Mouse (Mus musculus): Measurements from ENCODE around the gene Pheta1. TPM values are rescaled to one million over a fixed set of nuclear protein-coding genes. Genes with fewer than 3 reads are reported as not detected.

Gene Pheta1
- 1 to 10 TPM; 5.5 to 6.2 TPM for total RNA-seq (2021)
- long read RNA-seq, experiment 1, transcript Pheta1-201 (4 exons, 2,368 nt): major isoform, 7 of 13 reads
- long read RNA-seq, experiment 1, partial matches to known transcripts: 1 of 13 reads
- long read RNA-seq, experiment 1, other reads (novel, unspliced or antisense): 5 of 13 reads
- long read RNA-seq, experiment 2, transcript Pheta1-201 (4 exons, 2,368 nt): major isoform, 12 of 14 reads
- long read RNA-seq, experiment 2, partial matches to known transcripts: 1 of 14 reads
- long read RNA-seq, experiment 2, other reads (novel, unspliced or antisense): 1 of 14 reads

GRCm38 (mm10) chr5:121848743-121849142 is at the start of gene Pheta1:
TSS of gene Pheta1 (plus strand) at chr5:121848984.
- intact Hi-C loops (cut with DNase I; ENCODE audit: low total_unique reads): loop anchor here (10.0 kb wide), 1 partner anchor 54 kb away; no protein-coding TSS in a partner anchor
- peak; percentile 95 for DNase-seq

- DNase-seq: no peak
- intact Hi-C loops (cut with DNase I; ENCODE audit: low total_unique reads): no loop called here
Measured at GRCm38 (mm10) chr5:121807186-121807585, 41.6 kb upstream of the Pheta1 start.

- intact Hi-C loops (cut with DNase I; ENCODE audit: low total_unique reads): no loop called here
- DNase-seq: no peak
Measured at GRCm38 (mm10) chr5:121808202-121808601, 40.6 kb upstream of the Pheta1 start.

- intact Hi-C loops (cut with DNase I; ENCODE audit: low total_unique reads): no loop called here
- DNase-seq: peak; percentile 50
Measured at GRCm38 (mm10) chr5:121809667-121810224, 39.0 kb upstream of the Pheta1 start.

DNA sequence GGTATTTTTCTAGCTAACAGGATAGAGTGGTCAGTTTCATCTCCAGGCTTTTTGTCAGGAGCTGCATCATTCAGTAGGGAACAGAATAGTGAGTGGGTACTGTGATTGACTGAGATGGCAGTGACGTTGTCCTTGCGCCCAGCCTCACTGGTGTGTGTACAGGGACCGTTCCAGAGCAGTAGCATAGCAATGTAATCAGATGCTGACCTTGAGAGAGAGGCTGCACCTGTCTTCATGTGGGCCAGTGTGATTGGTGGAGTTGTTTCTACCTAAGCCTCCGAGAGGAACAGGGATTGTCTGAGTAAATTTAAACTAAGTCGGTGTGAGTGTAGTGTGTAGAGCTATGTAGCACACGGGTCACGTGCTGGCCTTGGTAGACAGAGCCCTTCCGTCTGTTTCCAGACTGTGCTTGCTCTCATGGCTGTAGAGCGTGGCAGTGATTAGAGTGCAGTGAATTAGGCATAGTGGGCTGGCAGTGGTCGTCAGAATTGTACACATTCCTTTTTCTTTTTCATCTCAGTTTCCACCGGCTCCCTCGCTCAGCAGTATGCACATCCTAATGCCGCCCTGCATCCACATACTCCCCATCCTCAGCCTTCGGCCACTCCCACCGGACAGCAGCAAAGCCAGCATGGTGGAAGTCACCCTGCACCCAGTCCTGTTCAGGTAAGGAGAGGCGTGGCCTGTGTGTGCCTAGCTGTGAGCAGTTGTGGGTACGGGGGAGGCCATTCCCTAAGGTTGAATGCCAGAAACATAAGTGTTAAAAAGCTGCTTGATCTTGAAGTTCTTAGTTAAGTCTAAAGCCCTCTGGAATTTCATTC is 38.2 kb upstream of the Pheta1 start:
- no peak for DNase-seq
- intact Hi-C loops (cut with DNase I; ENCODE audit: low total_unique reads): no loop called here

- no peak for DNase-seq
- intact Hi-C loops (cut with DNase I; ENCODE audit: low total_unique reads): no loop called here
Measured at GRCm38 (mm10) chr5:121811485-121811931, 37.3 kb upstream of the Pheta1 start.

DNA sequence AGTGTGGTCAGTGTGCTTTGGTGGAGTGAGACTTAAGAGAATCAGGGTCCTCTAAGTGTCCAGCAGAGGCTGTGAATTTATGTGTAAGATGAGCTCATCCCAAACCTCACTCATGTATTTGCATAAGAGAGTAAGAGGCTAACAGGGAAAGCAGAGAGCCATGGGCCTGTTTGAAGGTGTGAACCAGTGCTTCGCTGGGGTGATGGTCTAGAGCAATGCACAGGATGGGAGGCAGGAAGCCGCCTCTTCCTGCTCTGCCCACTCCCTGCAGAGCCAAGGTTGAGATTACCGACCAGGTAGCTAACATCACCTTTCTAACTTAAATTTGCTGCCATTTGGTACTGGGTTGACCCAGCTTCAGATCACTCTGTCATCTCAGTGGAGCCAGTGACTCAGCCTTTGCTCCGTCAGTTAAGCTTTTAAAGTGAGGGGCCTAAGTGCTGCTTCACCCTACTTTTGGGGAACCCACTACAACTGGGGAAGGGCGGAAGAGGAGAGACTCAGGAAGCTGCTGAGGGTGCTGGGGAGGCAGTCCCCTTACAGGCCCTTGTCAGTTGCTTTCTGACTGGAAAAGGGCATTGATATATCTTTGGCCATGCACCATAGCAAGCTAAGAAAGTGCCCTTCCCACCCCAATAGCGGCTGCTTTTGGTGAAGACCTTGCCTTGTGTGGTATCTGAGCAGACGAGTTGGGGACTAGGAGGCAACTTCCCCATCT is 36.1 kb upstream of the Pheta1 start:
- DNase-seq: no peak
- intact Hi-C loops (cut with DNase I; ENCODE audit: low total_unique reads): no loop called here

- intact Hi-C loops (cut with DNase I; ENCODE audit: low total_unique reads): no loop called here
- no peak for DNase-seq
Measured at GRCm38 (mm10) chr5:121813744-121814143, 35.0 kb upstream of the Pheta1 start.

GRCm38 (mm10) chr5:121815067-121815466 is 33.7 kb upstream of the Pheta1 start:
- DNase-seq: peak; percentile 64
- intact Hi-C loops (cut with DNase I; ENCODE audit: low total_unique reads): no loop called here

GRCm38 (mm10) chr5:121815867-121816380 is 32.9 kb upstream of the Pheta1 start:
- intact Hi-C loops (cut with DNase I; ENCODE audit: low total_unique reads): no loop called here
- DNase-seq: no peak

- intact Hi-C loops (cut with DNase I; ENCODE audit: low total_unique reads): no loop called here
- no peak for DNase-seq
Measured at GRCm38 (mm10) chr5:121816611-121817010, 32.2 kb upstream of the Pheta1 start.

- intact Hi-C loops (cut with DNase I; ENCODE audit: low total_unique reads): no loop called here
- no peak for DNase-seq
Measured at GRCm38 (mm10) chr5:121817551-121817950, 31.2 kb upstream of the Pheta1 start.

- no peak for DNase-seq
- intact Hi-C loops (cut with DNase I; ENCODE audit: low total_unique reads): no loop called here
Measured at GRCm38 (mm10) chr5:121818401-121818800, 30.4 kb upstream of the Pheta1 start.

GRCm38 (mm10) chr5:121818862-121819261 is 29.9 kb upstream of the Pheta1 start:
- DNase-seq: no peak
- intact Hi-C loops (cut with DNase I; ENCODE audit: low total_unique reads): no loop called here

GRCm38 (mm10) chr5:121819559-121819958 is 29.2 kb upstream of the Pheta1 start:
- intact Hi-C loops (cut with DNase I; ENCODE audit: low total_unique reads): no loop called here
- no peak for DNase-seq

- DNase-seq: no peak
- intact Hi-C loops (cut with DNase I; ENCODE audit: low total_unique reads): no loop called here
Measured at GRCm38 (mm10) chr5:121820161-121820560, 28.6 kb upstream of the Pheta1 start.

- no peak for DNase-seq
- intact Hi-C loops (cut with DNase I; ENCODE audit: low total_unique reads): no loop called here
Measured at GRCm38 (mm10) chr5:121820657-121821056, 28.1 kb upstream of the Pheta1 start.

DNA sequence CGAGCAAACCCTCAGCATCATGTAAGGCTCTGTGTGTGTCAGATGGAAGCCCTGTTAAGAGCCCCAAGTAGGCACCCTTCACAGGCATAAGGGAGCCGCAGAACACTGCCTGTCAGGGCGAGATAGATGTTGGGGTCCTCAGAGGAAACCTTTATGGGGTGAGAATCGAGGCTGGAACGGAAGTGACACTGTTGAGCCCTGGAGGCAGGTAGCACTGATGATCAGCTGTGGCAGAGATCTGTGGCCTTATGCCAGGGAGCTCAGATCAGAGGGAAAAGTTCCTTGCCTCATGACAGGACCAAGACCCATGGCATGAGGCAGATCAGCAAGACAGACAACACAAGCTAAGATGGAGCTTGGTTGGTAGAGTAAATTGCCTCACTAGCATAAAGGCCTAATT is 27.7 kb upstream of the Pheta1 start:
- intact Hi-C loops (cut with DNase I; ENCODE audit: low total_unique reads): no loop called here

DNA sequence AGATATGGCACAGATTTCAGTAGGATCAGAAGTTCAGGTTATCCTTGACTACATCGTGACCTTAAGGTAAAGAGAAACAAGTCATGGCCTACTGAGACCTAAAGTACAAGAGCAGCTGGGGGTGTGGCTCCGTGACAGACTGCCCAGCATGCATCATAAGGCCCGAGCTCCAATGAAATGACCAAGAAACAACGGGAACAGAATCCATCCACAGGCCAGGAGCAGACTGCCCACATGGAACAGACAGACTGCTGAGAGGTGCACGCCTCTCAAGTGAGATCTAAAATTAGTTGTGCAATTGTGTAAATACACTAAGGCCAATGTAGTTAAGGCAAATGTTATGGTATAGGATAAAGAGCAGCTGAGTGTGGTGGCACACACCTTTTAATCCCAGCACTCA is 27.2 kb upstream of the Pheta1 start:
- intact Hi-C loops (cut with DNase I; ENCODE audit: low total_unique reads): no loop called here
- DNase-seq: no peak

More for the DNA sequence above, 27.7 kb upstream of the Pheta1 start:
- DNase-seq: no peak
